Mouse (Mus musculus): Measurements from ENCODE around the gene Olfr784. TPM values are rescaled to one million over a fixed set of nuclear protein-coding genes. Genes with fewer than 3 reads are reported as not detected.

The Olfr784 gene
- polyA plus RNA-seq (2021; fragmentation: Nextera tagmentation): not detected in 2 replicates
- long read RNA-seq, experiment 1: 0 reads
- long read RNA-seq, experiment 2: 0 reads

GRCm38 (mm10) chr10:129383783-129384182 is at the start of gene Olfr784:
Gene Olfr784 (plus strand): TSS chr10:129384083.

DNA sequence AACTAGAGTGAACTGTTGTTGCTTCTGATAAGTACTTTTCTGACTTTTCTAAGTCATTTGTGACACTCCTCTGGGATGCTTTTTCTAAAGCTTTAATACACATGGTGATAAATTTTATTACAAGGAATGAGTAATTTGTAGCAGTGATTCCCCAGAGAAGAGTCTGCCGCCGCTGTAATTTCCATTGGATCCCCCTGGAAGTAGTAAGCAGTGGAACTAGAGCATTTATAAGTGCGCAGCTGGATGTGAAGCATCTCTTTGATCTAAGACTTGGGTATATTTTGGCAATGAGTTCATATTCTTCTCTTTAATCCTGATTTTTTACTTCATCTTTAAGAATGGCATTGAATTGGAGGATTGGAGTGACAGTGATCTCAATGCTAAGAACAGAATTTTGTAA is 35.3 kb upstream of the Olfr784 start, which contains the start of gene Olfr782:
Gene Olfr782, plus strand, starts transcription at position 301 of the 400 bp plus-strand sequence.

GRCm38 (mm10) chr10:129405126-129405525 is 21.2 kb downstream of the Olfr784 start, which contains the start of gene Olfr785:
Gene Olfr785 (plus strand): TSS chr10:129405426.

GRCm38 (mm10) chr10:129427006-129427405 is 43.1 kb downstream of the Olfr784 start, which contains the start of gene Olfr786:
Gene Olfr786 (plus strand): TSS chr10:129427306.

Other genes starting within 250 kb of the Olfr784 start
- gene Olfr770, start 245.1 kb upstream of the Olfr784 start, polyA plus RNA-seq (2021; fragmentation: Nextera tagmentation): not detected in 2 replicates
- gene Olfr771, start 219.3 kb upstream of the Olfr784 start, polyA plus RNA-seq (2021; fragmentation: Nextera tagmentation): not detected in 2 replicates
- not detected in 2 replicates for gene Olfr772, start 206.2 kb upstream of the Olfr784 start, polyA plus RNA-seq (2021; fragmentation: Nextera tagmentation)
- gene Olfr773, start 196.7 kb upstream of the Olfr784 start, polyA plus RNA-seq (2021; fragmentation: Nextera tagmentation): not detected in 2 replicates
- gene Olfr774, start 147.9 kb upstream of the Olfr784 start, polyA plus RNA-seq (2021; fragmentation: Nextera tagmentation): not detected in 2 replicates
- gene Olfr775, start 135.7 kb upstream of the Olfr784 start, polyA plus RNA-seq (2021; fragmentation: Nextera tagmentation): not detected in 2 replicates
- not detected in 2 replicates for gene Olfr776, start 125.0 kb upstream of the Olfr784 start, polyA plus RNA-seq (2021; fragmentation: Nextera tagmentation)
- gene Olfr777, start 112.6 kb upstream of the Olfr784 start, polyA plus RNA-seq (2021; fragmentation: Nextera tagmentation): not detected in 2 replicates
- gene Olfr780, start 66.0 kb upstream of the Olfr784 start, polyA plus RNA-seq (2021; fragmentation: Nextera tagmentation): not detected in 2 replicates
- not detected in 2 replicates for gene Olfr781, start 55.2 kb upstream of the Olfr784 start, polyA plus RNA-seq (2021; fragmentation: Nextera tagmentation)
- gene Olfr782, start 35.2 kb upstream of the Olfr784 start, polyA plus RNA-seq (2021; fragmentation: Nextera tagmentation): not detected in 2 replicates
- not detected in 2 replicates for gene Olfr785, start 21.3 kb downstream of the Olfr784 start, polyA plus RNA-seq (2021; fragmentation: Nextera tagmentation)
- gene Olfr786, start 43.2 kb downstream of the Olfr784 start, polyA plus RNA-seq (2021; fragmentation: Nextera tagmentation): not detected in 2 replicates
- not detected in 2 replicates for gene Olfr787, start 77.8 kb downstream of the Olfr784 start, polyA plus RNA-seq (2021; fragmentation: Nextera tagmentation)
- gene Olfr788, start 86.9 kb downstream of the Olfr784 start, polyA plus RNA-seq (2021; fragmentation: Nextera tagmentation): not detected in 2 replicates
- gene Olfr789, start 100.7 kb downstream of the Olfr784 start, polyA plus RNA-seq (2021; fragmentation: Nextera tagmentation): not detected in 2 replicates
- gene Olfr790, start 114.4 kb downstream of the Olfr784 start, polyA plus RNA-seq (2021; fragmentation: Nextera tagmentation): not detected in 2 replicates
- gene Olfr791, start 137.7 kb downstream of the Olfr784 start, polyA plus RNA-seq (2021; fragmentation: Nextera tagmentation): not detected in 2 replicates
- not detected in 2 replicates for gene Olfr792, start 155.1 kb downstream of the Olfr784 start, polyA plus RNA-seq (2021; fragmentation: Nextera tagmentation)
- not detected in 2 replicates for gene Olfr794, start 183.6 kb downstream of the Olfr784 start, polyA plus RNA-seq (2021; fragmentation: Nextera tagmentation)
- gene Olfr796, start 228.5 kb downstream of the Olfr784 start, polyA plus RNA-seq (2021; fragmentation: Nextera tagmentation): not detected in 2 replicates
- not detected in 2 replicates for gene Olfr798, start 243.9 kb downstream of the Olfr784 start, polyA plus RNA-seq (2021; fragmentation: Nextera tagmentation)

Data from layer of hippocampus, adult 6 months (tissue).